Mouse (Mus musculus) ES-E14 (cell line): ENCODE results near the gene Ghr.

Source experiments
- MAFK ChIP-seq: IDR thresholded peaks from 2 replicates; pipeline ENCODE4 v1.6.1; 2014; ENCODE audit warnings: mild to moderate bottlenecking, low read depth, low read length, inconsistent platforms; ENCODE audit not compliant: insufficient read depth
- ZC3H11A ChIP-seq: IDR thresholded peaks from 2 replicates; pipeline ENCODE4 v1.6.1; 2012; ENCODE audit warnings: low read depth, mild to moderate bottlenecking, inconsistent platforms, low read length, borderline replicate concordance
- ZNF384 ChIP-seq: IDR thresholded peaks from 2 replicates; pipeline ENCODE4 v1.6.1; 2012; ENCODE audit warnings: low read depth, low read length, inconsistent platforms

DNA sequence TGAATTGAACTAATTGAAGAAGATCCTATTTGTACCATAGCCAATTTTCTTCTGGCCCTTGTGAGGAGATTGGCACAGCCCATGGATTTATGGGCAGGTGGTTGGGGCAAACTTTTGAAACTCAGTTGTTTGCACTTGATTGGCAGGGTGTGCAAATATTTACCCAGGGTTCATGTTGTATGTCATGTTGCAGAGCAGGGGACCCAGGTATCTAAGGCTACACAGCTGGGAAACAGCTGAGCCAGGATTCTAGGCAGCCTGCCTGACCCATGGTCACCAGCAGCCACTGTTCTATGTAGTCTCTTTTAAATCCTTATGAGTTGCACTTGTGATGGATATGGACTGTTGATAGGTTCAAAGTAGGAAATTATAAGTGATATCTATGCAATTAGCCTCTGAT is 94.1 kb downstream of the Ghr start:
- TF ChIP-seq MAFK = no peak
- TF ChIP-seq ZC3H11A = no peak
- no peak for TF ChIP-seq ZNF384
